Mouse (Mus musculus) lung, adult 2 months (tissue): ENCODE data around the gene Matn3. TPM values are rescaled to one million over a fixed set of nuclear protein-coding genes. Genes with fewer than 3 reads are reported as not detected.

ENCODE experiments used
- DNase-seq: peaks from one replicate; pipeline ENCODE4 v3.0.0; 2022
- H3K4me1 ChIP-seq: fragments of 200-500 bp; 2 replicates; pipeline ENCODE4 v1.6.1; 2011; ENCODE audit warnings: low read length; ENCODE audit not compliant: control insufficient read depth, insufficient read depth
- H3K4me3 ChIP-seq: fragments of 200-500 bp; replicated peaks from 2 replicates; pipeline ENCODE3; 2011; ENCODE audit warnings: low read depth, mild to moderate bottlenecking, control low read depth, low read length; ENCODE audit errors: extremely low read depth
- CTCF ChIP-seq: fragments of 200-500 bp; IDR thresholded peaks from 2 replicates; pipeline ENCODE4 v1.5.1; 2011; ENCODE audit warnings: mild to moderate bottlenecking, low read length, control low read depth; ENCODE audit not compliant: insufficient read depth
- POLR2A ChIP-seq: fragments of 200-500 bp; IDR thresholded peaks from 2 replicates; pipeline ENCODE4 v1.6.1; 2011; ENCODE audit warnings: low read depth, mild to moderate bottlenecking, control low read depth, low read length, borderline replicate concordance; ENCODE audit errors: extremely low read depth
- WGBS: fragments of 180-500 bp; shearing (Covaris S2); methylation state at CpG from one replicate; pipeline ENCODE4 v1.1.7; 2018; 5-methylcytosine and 5-hydroxymethylcytosine counted together
- polyA plus RNA-seq: library from polyadenylated mRNA; depleted of rRNA; stranded (reverse); fragments of >200 nt; gene quantifications from 2 replicates; pipeline ENCODE4 v1.2.3, GENCODE M21; 2012

Matn3 gene
- polyA plus RNA-seq, 1 experiment = 0.07 TPM

GRCm38 (mm10) chr12:8916378-8916777 is 31.4 kb upstream of the Matn3 start:
- Histone ChIP-seq H3K4me1 (peaks cover 8% of the 10 kb centered on the region), H3K4me3 (no peak overlapping the region)
- 50% methylated on average over 5 of the region's 5 CpGs for WGBS
- TF ChIP-seq CTCF = no peak
- no peak for TF ChIP-seq POLR2A
- DNase-seq = no peak

GRCm38 (mm10) chr12:8919231-8919630 is 28.5 kb upstream of the Matn3 start:
- TF ChIP-seq POLR2A (no peak), CTCF (no peak)
- 92% methylated on average over 3 of the region's 3 CpGs for WGBS
- H3K4me3 ChIP-seq = no peak overlapping the region
- H3K4me1 ChIP-seq = peaks cover 4% of the 10 kb centered on the region
- no peak for DNase-seq

GRCm38 (mm10) chr12:8920996-8921393 is 26.7 kb upstream of the Matn3 start:
- no peak for DNase-seq
- Histone ChIP-seq H3K4me1 (peaks cover 10% of the 10 kb centered on the region), H3K4me3 (no peak overlapping the region)
- WGBS = 19% methylated on average over 1 of the region's 1 CpGs
- no peak for TF ChIP-seq CTCF
- no peak for TF ChIP-seq POLR2A

- Histone ChIP-seq H3K4me3 (peak within 1 kb of the TSS; percentile 84), H3K4me1 (peaks cover 12% of the 10 kb centered on the region)
- DNase-seq = peak; percentile 98
- under 1% methylated on average over 73 of the region's 73 CpGs for WGBS
- TF ChIP-seq CTCF (no peak), POLR2A (peak; percentile 84)
These were observed 26.0 kb upstream of the Matn3 start, which contains the start of gene Laptm4a for GRCm38 (mm10) chr12:8921394-8922368. Laptm4a (plus strand) TSS chr12:8921664.

GRCm38 (mm10) chr12:8922369-8923124 is 25.2 kb upstream of the Matn3 start:
- Histone ChIP-seq H3K4me1 (peaks cover 12% of the 10 kb centered on the region), H3K4me3 (peak overlapping the region; percentile 82)
- TF ChIP-seq POLR2A = no peak
- no peak for TF ChIP-seq CTCF
- WGBS = under 1% methylated on average over 30 of the region's 30 CpGs
- no peak for DNase-seq

- H3K4me3 ChIP-seq = peak overlapping the region; percentile 82
- peaks cover 12% of the 10 kb centered on the region for H3K4me1 ChIP-seq
- 4% methylated on average over 5 of the region's 5 CpGs for WGBS
- TF ChIP-seq POLR2A (no peak), CTCF (no peak)
- DNase-seq = no peak
These were observed 24.7 kb upstream of the Matn3 start for GRCm38 (mm10) chr12:8923125-8923410.

- DNase-seq = no peak
- peaks cover 14% of the 10 kb centered on the region for H3K4me1 ChIP-seq
- WGBS = 17% methylated on average over 2 of the region's 2 CpGs
- H3K4me3 ChIP-seq = no peak overlapping the region
- TF ChIP-seq POLR2A (no peak), CTCF (no peak)
These were observed 24.1 kb upstream of the Matn3 start for GRCm38 (mm10) chr12:8923603-8924002.

- TF ChIP-seq CTCF (no peak), POLR2A (no peak)
These were observed 20.1 kb upstream of the Matn3 start for GRCm38 (mm10) chr12:8927652-8928051.

GRCm38 (mm10) chr12:8928766-8929165 is 19.0 kb upstream of the Matn3 start:
- no peak for TF ChIP-seq POLR2A
- TF ChIP-seq CTCF = no peak
- DNase-seq = no peak
- no peak overlapping the region for H3K4me3 ChIP-seq
- 38% methylated on average over 4 of the region's 4 CpGs for WGBS
- peaks cover 27% of the 10 kb centered on the region for H3K4me1 ChIP-seq

More at GRCm38 (mm10) chr12:8927652-8928051, 20.1 kb upstream of the Matn3 start:
- peaks cover 30% of the 10 kb centered on the region for H3K4me1 ChIP-seq
- no peak overlapping the region for H3K4me3 ChIP-seq
- no peak for DNase-seq
- WGBS = 50% methylated on average over 3 of the region's 3 CpGs
